Mouse (Mus musculus) forebrain, postnatal 0 days (tissue): Measurements from ENCODE around the gene Manba. TPM values are rescaled to one million over a fixed set of nuclear protein-coding genes. Genes with fewer than 3 reads are reported as not detected.

ENCODE experiments used
- ATAC-seq: fragments of 200-750 bp; cut with Nextera tagmentation; 2 replicates; pipeline ENCODE4 v1.8.0; 2017; ENCODE audit warnings: mild to moderate bottlenecking, moderate library complexity
- DNase-seq: peaks from one replicate; pipeline ENCODE4 v3.0.0-alpha.2; 2015
- H3K27ac ChIP-seq: fragments of 300-500 bp; sonication (generic); 2 replicates; pipeline ENCODE4 v1.5.1; 2014; ENCODE audit warnings: low read depth, mild to moderate bottlenecking, antibody characterized with exemption, low read length, moderate library complexity, mixed read lengths
- H3K27me3 ChIP-seq: fragments of 300-500 bp; sonication (generic); 2 replicates; pipeline ENCODE4 v1.6.1; 2014; ENCODE audit warnings: mild to moderate bottlenecking, low read length, mixed read lengths; ENCODE audit not compliant: insufficient read depth
- H3K36me3 ChIP-seq: fragments of 300-500 bp; sonication (generic); 2 replicates; pipeline ENCODE4 v1.6.1; 2014; ENCODE audit warnings: mild to moderate bottlenecking, moderate library complexity; ENCODE audit not compliant: insufficient read depth
- H3K4me1 ChIP-seq: fragments of 300-500 bp; sonication (generic); 2 replicates; pipeline ENCODE4 v1.6.1; 2014; ENCODE audit warnings: antibody characterized with exemption; ENCODE audit not compliant: insufficient read depth
- H3K4me2 ChIP-seq: fragments of 300-500 bp; sonication (generic); 2 replicates; pipeline ENCODE4 v1.6.1; 2014; ENCODE audit warnings: low read depth, mild to moderate bottlenecking, moderate library complexity
- H3K4me3 ChIP-seq: fragments of 300-500 bp; sonication (generic); 2 replicates; pipeline ENCODE4 v1.5.1; 2014; ENCODE audit warnings: low read depth, low read length, mixed read lengths
- H3K9ac ChIP-seq: fragments of 300-500 bp; sonication (generic); 2 replicates; pipeline ENCODE4 v1.6.1; 2014; ENCODE audit warnings: mild to moderate bottlenecking
- H3K9me3 ChIP-seq: fragments of 300-500 bp; sonication (generic); 2 replicates; pipeline ENCODE4 v1.6.1; 2016; ENCODE audit warnings: low read length
- CTCF ChIP-seq: sonication (generic); IDR thresholded peaks from 2 replicates; pipeline ENCODE4 v1.5.1; 2016; ENCODE audit warnings: antibody characterized with exemption, control low read depth, low read depth
- WGBS: fragments of 180-500 bp; shearing (Covaris S2); extraction: QIAGEN DNeasy Blood & Tissue Kit; methylation state at CpG from one replicate; pipeline ENCODE4 v1.1.7; 2014; 5-methylcytosine and 5-hydroxymethylcytosine counted together
- polyA plus RNA-seq: library from polyadenylated mRNA; unstranded; fragments of >200 nt; fragmentation: Nextera tagmentation; extraction: Ambion mirVana; gene quantifications from 2 replicates; pipeline ENCODE4 v1.2.1, GENCODE M21; 2015
- total RNA-seq: library from RNA; depleted of rRNA; stranded (reverse); fragments of >200 nt; gene quantifications from 2 replicates; pipeline ENCODE4 v1.2.3, GENCODE M21; 2014

Manba gene
- total and polyA plus RNA-seq, 2 experiments from 2014 or later = 4.7 to 7.2 TPM

DNA sequence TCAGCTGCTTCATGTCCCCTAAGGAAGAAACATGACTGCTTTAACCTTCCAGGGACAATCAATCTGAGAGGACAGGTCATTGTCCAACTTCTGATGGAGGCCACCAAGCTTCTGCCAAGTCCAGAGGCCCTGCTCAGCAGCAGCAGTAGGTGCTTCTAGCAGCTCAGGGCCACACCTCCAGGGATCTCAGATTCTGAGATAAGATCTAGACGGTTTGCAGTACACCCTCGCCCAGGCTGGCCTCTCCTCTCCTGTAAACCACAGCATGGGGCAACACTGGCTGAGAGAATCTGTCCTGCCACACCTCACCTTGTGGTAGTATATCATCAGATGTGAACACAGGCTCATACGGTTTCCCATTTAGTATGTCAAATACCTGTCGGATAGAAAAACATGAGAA, 105.1 kb downstream of the Manba start:
- 90% methylated on average over 4 of the region's 4 CpGs for WGBS
- no peak overlapping the region for H3K27ac ChIP-seq
- H3K9me3 ChIP-seq = no peaks in the 10 kb centered on the region
- ATAC-seq (no peak), DNase-seq (no peak)
- H3K4me1 ChIP-seq = no peaks in the 10 kb centered on the region
- H3K9ac ChIP-seq = no peak overlapping the region
- no peak overlapping the region for H3K4me2 ChIP-seq
- no peak for TF ChIP-seq CTCF
- H3K4me3 ChIP-seq = no peak overlapping the region
- H3K36me3 ChIP-seq = peaks cover 44% of the 10 kb centered on the region
- no peaks in the 10 kb centered on the region for H3K27me3 ChIP-seq

DNA sequence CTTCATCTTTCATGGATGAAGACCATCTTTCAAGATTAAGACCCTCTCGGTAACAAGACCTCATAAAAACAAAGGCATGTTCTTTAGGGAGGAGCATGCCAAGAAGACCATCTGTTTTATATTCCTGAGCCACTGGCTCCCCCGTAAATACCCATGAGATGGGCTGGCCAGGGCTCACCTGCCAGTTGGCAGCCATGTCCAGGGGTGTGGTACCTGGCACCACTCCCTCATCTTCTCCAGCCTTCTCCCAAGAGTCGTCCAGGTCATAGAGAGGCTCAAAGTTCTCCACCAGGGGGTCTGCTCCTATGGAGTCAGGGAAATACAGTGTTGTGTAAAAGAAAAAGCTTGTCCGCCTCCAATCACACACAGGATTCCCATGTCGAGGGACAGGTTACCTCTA, 106.0 kb downstream of the Manba start:
- no peak overlapping the region for H3K4me2 ChIP-seq
- no peaks in the 10 kb centered on the region for H3K27me3 ChIP-seq
- peaks cover 45% of the 10 kb centered on the region for H3K36me3 ChIP-seq
- whole genome bisulfite sequencing = 62% methylated on average over 5 of the region's 5 CpGs
- H3K9ac ChIP-seq = no peak overlapping the region
- ATAC-seq (no peak), DNase-seq (no peak)
- TF ChIP-seq CTCF = no peak
- H3K4me1 ChIP-seq = no peaks in the 10 kb centered on the region
- H3K9me3 ChIP-seq = no peaks in the 10 kb centered on the region
- no peak overlapping the region for H3K27ac ChIP-seq
- H3K4me3 ChIP-seq = no peak overlapping the region

GRCm38 (mm10) chr3:135592011-135592410, 106.6 kb downstream of the Manba start:
- Histone ChIP-seq H3K9me3 (no peaks in the 10 kb centered on the region), H3K4me3 (no peak overlapping the region), H3K9ac (no peak overlapping the region), H3K27ac (no peak overlapping the region), H3K27me3 (no peaks in the 10 kb centered on the region), H3K36me3 (peaks cover 43% of the 10 kb centered on the region), H3K4me2 (no peak overlapping the region), H3K4me1 (no peaks in the 10 kb centered on the region)
- whole genome bisulfite sequencing = 75% methylated on average over 4 of the region's 4 CpGs
- no peak for TF ChIP-seq CTCF
- ATAC-seq = peak; percentile 42; the same call in 1 of the 2 replicates
- DNase-seq = no peak

GRCm38 (mm10) chr3:135594238-135594917, 109.0 kb downstream of the Manba start:
- no peaks in the 10 kb centered on the region for H3K4me1 ChIP-seq
- DNase-seq (no peak), ATAC-seq (peak; percentile 73)
- H3K36me3 ChIP-seq = peaks cover 36% of the 10 kb centered on the region
- no peak overlapping the region for H3K9ac ChIP-seq
- no peak overlapping the region for H3K4me3 ChIP-seq
- no peak for TF ChIP-seq CTCF
- no peaks in the 10 kb centered on the region for H3K9me3 ChIP-seq
- 77% methylated on average over 21 of the region's 21 CpGs for WGBS
- no peak overlapping the region for H3K4me2 ChIP-seq
- no peaks in the 10 kb centered on the region for H3K27me3 ChIP-seq
- H3K27ac ChIP-seq = no peak overlapping the region; the same call in 1 of the 2 replicates

- Histone ChIP-seq H3K4me1 (no peaks in the 10 kb centered on the region), H3K27me3 (no peaks in the 10 kb centered on the region), H3K4me3 (no peak overlapping the region), H3K27ac (no peak overlapping the region), H3K9ac (no peak overlapping the region), H3K36me3 (peaks cover 20% of the 10 kb centered on the region), H3K9me3 (no peaks in the 10 kb centered on the region), H3K4me2 (no peak overlapping the region)
- 55% methylated on average over 4 of the region's 4 CpGs for WGBS
- TF ChIP-seq CTCF = no peak
- ATAC-seq (no peak), DNase-seq (no peak)
Measured at GRCm38 (mm10) chr3:135597014-135597413, 111.6 kb downstream of the Manba start.

DNA sequence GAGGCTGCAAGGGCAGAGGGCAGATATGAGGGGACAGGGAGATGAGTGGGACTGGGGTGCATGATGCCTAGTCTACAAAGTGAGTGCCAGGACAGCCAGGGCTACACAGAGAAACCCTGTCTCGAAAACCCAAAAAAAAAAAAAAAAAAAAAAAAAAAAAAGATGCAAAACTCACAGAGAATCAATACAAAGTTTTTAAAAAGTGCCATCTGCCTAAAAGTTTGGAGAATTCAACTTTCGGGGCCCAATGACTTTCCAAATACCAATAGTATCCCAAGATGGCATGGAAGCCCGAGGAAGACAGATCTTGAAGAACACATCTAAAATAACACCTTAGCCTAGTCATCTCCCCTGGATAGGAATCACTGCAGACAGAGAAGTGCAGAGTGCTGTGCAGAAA, 112.9 kb downstream of the Manba start:
- no peak for ATAC-seq
- H3K27ac ChIP-seq = no peak overlapping the region
- WGBS = 90% methylated on average over 3 of the region's 3 CpGs
- H3K4me3 ChIP-seq = no peak overlapping the region
- no peak overlapping the region for H3K9ac ChIP-seq
- H3K4me2 ChIP-seq = no peak overlapping the region
- no peaks in the 10 kb centered on the region for H3K9me3 ChIP-seq
- no peaks in the 10 kb centered on the region for H3K27me3 ChIP-seq
- DNase-seq = no peak
- peaks cover 18% of the 10 kb centered on the region for H3K36me3 ChIP-seq
- TF ChIP-seq CTCF = no peak
- no peaks in the 10 kb centered on the region for H3K4me1 ChIP-seq

GRCm38 (mm10) chr3:135602731-135603130, 117.3 kb downstream of the Manba start:
- Histone ChIP-seq H3K9ac (no peak overlapping the region), H3K4me2 (no peak overlapping the region), H3K9me3 (no peaks in the 10 kb centered on the region), H3K4me3 (no peak overlapping the region), H3K36me3 (peaks cover 19% of the 10 kb centered on the region), H3K27me3 (no peaks in the 10 kb centered on the region), H3K27ac (no peak overlapping the region), H3K4me1 (no peaks in the 10 kb centered on the region)
- DNase-seq (no peak), ATAC-seq (no peak)
- no peak for TF ChIP-seq CTCF
- whole genome bisulfite sequencing = 76% methylated on average over 10 of the region's 10 CpGs
